Mouse (Mus musculus): ENCODE measurements around the gene Frs3.

DNA sequence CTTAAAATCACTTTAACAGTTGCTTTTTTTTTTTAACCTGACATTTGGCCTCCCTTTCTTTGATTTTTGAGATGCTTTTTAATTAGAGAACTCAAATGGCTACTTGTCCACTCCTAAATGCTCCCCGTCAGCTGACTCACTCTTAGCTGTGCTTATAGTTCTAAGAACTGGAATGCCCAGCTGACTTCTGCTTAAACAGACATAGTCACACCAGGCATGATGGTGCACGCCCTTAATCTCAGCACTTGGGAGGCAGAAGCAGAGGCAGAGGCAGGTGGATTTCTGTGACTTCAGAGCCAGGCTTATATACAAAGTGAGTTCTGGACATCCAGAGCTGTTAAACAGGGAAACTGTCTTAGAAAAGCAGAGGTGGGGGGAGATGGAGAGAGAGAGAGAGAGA lies 36.9 kb upstream of the Frs3 start:
- TF ChIP-seq CTCF (IDR thresholded peaks at IDR 0.05; ENCODE audit: low read depth, low read length) (no peak), POLR2AphosphoS5 (IDR thresholded peaks at IDR 0.05; ENCODE audit: insufficient replicate concordance, low read depth, low read length) (no peak), GATA1 (IDR thresholded peaks at IDR 0.05; ENCODE audit: borderline replicate concordance, low read length) (no peak), TAL1 (conservative IDR thresholded peaks at IDR 0.05; ENCODE audit: low read depth, low read length) (no peak)
